Mouse (Mus musculus): Measurements from ENCODE around the gene Cacna1a.

DNA sequence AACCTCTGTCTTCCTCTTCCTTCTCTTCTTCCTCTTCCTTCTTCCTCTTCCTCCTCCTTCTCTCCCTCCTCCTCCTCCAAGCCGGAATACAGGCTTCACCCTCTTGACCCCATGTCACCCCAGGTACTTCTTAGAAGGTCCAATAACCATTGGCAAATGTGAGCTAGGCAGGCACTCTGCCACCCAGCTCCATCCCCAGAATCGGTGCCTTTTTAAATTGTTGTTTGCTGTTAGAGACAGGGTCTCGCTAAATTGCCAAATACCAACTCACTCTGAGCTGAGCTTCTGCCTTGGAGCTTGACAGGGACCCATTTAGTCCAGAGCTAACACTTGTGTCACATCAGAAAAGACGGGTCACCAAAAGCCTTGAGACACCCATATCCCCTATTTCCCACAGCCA, 164.2 kb downstream of the Cacna1a start:
- TF ChIP-seq POLR2A (IDR thresholded peaks at IDR 0.05; ENCODE audit: borderline replicate concordance, control insufficient read depth, low read depth, low read length), result no peak
- TF ChIP-seq CTCF (IDR thresholded peaks at IDR 0.05; ENCODE audit: control insufficient read depth, insufficient read depth, low read length), result no peak
